Mouse (Mus musculus): ENCODE results near the gene Plekhh3.
"Not testable (repeated sequence)": the region's sequence is repeated elsewhere in the genome, so short reads cannot be mapped to it uniquely, and the experiment has no call there.

Gene Plekhh3

GRCm38 (mm10) chr11:101149178-101150105 is 21.7 kb downstream of the Plekhh3 start:
- DNase-seq (ENCODE audit: low spot score in 2 of 2), result no peak

GRCm38 (mm10) chr11:101148751-101149150 is 22.4 kb downstream of the Plekhh3 start:
- DNase-seq (ENCODE audit: low spot score in 2 of 2), result no peak

GRCm38 (mm10) chr11:101146377-101146776 is 24.8 kb downstream of the Plekhh3 start:
- no peak for DNase-seq (ENCODE audit: low spot score in 2 of 2)

DNA sequence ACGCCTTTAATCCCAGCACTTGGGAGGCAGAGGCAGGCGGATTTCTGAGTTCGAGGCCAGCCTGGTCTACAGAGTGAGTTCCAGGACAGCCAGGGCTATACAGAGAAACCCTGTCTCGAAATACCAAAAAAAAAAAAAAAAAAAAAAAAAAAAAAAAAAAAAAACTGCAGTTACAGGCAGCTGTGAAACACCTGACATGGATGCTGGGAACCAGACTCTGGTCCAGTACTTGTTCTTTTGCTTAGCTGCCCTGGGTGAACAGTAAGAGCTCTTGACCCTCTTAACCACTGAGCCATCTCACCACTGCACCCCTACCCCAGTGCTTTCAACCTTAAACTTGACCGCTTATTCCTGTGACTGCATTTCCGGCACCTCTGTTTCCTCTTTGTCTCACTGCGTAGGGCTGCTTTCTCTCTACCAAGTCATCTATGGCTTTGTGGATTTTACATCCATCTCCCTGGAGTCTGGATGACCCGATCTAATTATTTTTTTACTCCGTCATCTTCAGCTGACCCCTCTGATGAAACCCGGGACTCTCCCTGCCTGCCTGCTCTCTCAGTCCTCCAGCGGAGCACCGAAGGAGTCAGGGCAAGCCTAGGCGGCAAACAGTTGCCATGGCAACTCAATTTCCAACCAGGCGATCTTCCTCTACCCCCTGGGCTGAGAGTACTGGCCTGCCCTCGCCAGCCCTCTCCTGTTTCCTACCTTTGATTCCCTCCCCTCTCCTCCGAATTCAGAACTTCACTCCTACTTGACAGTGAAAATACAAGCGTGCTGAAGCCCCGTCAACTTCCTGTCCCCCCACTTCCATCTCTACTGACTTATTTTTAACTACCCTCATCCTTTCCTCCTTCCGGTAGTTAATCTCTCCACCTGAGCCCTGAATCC is 27.6 kb downstream of the Plekhh3 start:
- no peak for DNase-seq (ENCODE audit: low spot score in 2 of 2)

- DNase-seq (ENCODE audit: low spot score in 2 of 2), result no peak
These were observed 28.8 kb downstream of the Plekhh3 start for GRCm38 (mm10) chr11:101142215-101142967.

- DNase-seq (ENCODE audit: low spot score in 2 of 2), result no peak
These were observed 30.1 kb downstream of the Plekhh3 start for GRCm38 (mm10) chr11:101141088-101141487.

DNA sequence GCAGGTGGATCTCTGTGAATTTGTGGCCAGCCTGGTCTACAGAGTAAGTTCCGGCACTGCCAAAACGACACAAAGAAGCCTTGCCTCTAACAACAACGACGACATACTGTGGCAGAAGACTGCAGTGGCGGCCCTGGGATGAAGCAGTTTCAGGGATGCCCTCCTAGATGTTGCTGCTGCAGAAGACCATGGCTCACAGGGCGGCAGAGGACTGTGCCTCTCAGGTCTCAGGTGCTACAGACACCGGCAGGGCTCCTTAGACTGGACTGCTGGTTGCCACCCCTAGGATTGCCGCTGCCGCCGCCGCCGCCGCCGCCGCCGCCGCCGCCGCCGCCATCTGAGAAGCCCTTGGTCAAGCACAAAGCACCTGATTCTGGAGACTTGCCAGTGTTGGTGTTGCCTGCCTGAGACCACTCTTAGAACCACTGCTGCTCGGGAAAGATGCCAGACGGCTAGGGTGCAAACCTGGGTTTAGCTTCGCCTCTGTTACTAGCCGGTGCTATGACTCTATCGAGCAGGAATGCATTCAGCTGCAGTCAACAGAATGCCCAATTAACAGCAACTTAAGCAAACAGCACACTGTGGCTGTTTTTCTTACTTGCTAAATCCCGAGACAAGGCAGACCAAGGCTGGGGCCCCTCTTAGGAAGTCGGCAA is 30.9 kb downstream of the Plekhh3 start:
- DNase-seq (ENCODE audit: low spot score in 2 of 2), result no peak

DNA sequence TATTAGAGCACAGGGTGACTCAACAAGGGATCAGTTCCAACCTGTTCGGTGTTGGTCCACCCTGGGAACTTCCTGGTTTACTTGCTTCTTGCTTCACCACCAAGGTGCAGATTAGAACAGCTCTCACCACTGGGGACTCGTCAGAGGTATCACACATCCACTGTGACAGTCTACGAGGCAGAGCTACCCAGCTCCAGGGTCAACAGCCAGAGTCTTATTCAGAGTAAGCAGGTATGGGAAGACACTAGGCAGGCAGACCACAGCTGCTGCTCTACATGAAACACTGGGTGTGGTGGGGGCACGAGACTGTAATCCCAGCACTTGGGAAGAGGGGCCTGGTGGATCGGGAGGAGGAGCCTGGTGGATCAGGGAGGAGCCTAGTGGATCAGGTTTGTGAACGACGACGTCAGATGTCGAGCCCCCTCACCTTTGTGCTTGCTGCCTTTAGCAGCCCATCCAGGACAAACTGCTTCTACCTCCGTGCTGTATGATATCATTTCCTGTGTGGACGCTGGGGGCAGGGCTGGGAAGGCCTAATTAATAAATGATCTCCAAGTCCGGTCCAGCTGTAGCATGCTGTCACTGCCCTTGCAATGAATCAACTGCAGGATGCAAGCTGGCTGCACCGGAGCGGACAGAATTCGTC is 32.5 kb downstream of the Plekhh3 start:
- DNase-seq (ENCODE audit: low spot score in 2 of 2), result no peak

DNA sequence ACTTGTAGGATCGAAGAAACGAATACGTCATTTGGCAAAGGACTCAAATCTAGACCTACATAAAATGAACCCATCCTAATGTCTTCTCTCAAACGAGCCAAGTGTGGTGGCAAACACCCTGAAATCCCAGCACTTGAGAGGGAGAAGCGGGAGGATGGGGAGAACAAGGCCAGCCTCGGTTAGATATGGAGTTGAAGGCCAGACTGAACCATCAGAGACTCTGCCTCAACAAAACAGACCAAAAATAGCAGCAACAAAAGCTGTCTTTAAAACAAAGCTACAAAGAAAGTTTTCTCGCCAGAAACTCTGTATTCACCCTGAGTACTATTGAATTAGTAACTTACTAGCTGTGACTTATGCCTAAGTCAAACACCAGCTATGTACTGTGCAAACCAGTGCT is 34.2 kb downstream of the Plekhh3 start:
- no peak for DNase-seq (ENCODE audit: low spot score in 2 of 2)

GRCm38 (mm10) chr11:101134217-101134865 is 36.8 kb downstream of the Plekhh3 start:
- DNase-seq (ENCODE audit: low spot score in 2 of 2), result no peak

GRCm38 (mm10) chr11:101133037-101133436 is 38.1 kb downstream of the Plekhh3 start:
- DNase-seq (ENCODE audit: low spot score in 2 of 2), result no peak

- peak in 1 of 2 experiments; percentile 16 for DNase-seq (ENCODE audit: low spot score in 2 of 2)
These were observed 39.5 kb downstream of the Plekhh3 start for GRCm38 (mm10) chr11:101131701-101132100.

- DNase-seq (ENCODE audit: low spot score in 2 of 2), result no peak
These were observed 40.0 kb downstream of the Plekhh3 start for GRCm38 (mm10) chr11:101131187-101131586.

GRCm38 (mm10) chr11:101130056-101130756 is 40.9 kb downstream of the Plekhh3 start:
- no peak for DNase-seq (ENCODE audit: low spot score in 2 of 2)

DNA sequence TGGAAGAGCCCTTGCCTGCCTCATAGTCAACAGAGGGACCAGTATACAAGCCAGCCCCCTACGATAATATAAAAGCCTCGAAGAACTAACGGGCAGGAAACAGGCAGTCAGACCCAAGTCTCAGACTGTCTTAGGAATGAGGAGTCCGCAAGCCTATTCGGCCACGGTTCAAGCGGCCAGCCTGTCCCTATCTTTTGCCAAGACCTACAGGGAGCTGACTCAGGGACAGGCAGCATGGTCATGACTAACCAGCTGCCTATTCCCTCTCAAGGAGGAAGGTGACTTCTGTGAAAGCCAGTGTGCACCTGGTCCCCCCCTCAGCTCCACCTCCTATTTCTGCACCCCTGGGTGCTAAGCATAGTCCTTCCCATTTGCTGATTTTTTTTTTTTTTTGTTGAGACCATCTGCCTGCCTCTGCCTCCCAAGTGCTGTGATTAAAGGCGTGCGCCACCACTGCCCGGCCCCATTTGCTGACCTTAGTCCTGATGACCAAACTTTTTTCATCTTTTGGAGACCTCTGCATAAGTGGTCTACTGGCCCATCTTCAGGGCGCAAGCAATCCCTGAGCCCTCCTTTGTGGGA is 42.1 kb downstream of the Plekhh3 start:
- no peak for DNase-seq (ENCODE audit: low spot score in 2 of 2)

GRCm38 (mm10) chr11:101127075-101127474 is 44.1 kb downstream of the Plekhh3 start:
- no peak for DNase-seq (ENCODE audit: low spot score in 2 of 2)

DNA sequence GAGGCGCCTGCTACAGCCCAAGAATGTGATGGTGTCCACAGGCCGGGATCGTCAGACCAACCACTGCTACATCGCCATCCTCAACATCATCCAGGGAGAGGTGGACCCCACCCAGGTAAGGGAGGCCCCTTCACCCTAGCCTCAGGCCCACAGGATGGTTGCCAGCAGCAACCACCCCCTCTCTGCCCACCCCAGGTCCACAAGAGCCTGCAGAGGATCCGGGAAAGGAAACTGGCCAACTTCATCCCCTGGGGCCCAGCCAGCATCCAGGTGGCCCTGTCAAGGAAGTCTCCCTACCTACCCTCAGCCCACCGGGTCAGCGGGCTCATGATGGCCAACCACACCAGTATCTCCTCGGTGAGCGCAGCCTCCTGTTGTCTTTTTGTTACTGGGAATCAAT is 46.1 kb downstream of the Plekhh3 start:
- DNase-seq (ENCODE audit: low spot score in 2 of 2), result not testable (repeated sequence)

GRCm38 (mm10) chr11:101124494-101124893 is 46.7 kb downstream of the Plekhh3 start:
- DNase-seq (ENCODE audit: low spot score in 2 of 2), result not testable (repeated sequence)

- peak in 1 of 2 experiments; percentile 6 for DNase-seq (ENCODE audit: low spot score in 2 of 2)
These were observed 50.5 kb downstream of the Plekhh3 start for GRCm38 (mm10) chr11:101120545-101121188.

Measured in spleen, postnatal 14 days (tissue).